Mouse (Mus musculus): ENCODE results near the gene Spint1. TPM values are rescaled to one million over a fixed set of nuclear protein-coding genes. Genes with fewer than 3 reads are reported as not detected.

Gene Spint1
- 7.3 TPM for polyA plus RNA-seq (2015; fragmentation: Illumina TruSeq; extraction: RNeasy Lipid Tissue Mini Kit (QIAGEN cat#74804); ENCODE audit: insufficient read depth, low replicate concordance)

DNA sequence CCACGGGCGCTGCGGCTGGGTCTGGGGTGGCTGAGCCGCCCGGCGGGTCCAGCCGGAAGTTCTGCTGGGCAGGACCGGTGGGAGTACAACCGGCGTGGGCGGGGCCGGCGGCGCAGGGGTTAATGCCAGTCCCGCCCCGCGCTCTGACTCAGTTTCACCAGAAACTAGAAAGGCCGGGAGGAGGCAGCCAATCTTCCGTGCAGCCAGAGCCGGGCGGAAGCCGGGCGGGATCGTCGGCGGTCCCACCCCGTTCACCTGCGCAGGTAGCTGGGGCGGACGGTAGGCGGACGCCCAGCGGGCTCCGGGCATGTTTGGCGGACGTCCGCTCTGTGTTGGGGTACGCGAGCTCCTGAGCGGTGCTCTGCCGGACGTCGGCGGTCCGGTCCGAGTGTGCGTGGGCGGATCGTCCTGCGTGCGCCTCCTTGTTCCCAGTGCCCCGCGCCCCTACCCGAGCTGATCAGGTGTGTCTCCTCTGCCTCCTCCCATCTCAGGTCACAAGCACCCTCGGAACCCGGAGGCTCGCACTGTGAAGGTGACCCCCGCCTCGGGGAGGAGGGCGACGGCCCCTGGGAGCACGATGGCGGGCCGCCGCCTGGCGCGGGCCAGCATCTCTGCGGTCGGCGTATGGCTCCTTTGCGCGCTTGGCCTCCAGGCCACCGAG lies at the start of gene Spint1:
TSS of gene Spint1 (plus strand) at position 153 of the 661 bp plus-strand sequence.

DNA sequence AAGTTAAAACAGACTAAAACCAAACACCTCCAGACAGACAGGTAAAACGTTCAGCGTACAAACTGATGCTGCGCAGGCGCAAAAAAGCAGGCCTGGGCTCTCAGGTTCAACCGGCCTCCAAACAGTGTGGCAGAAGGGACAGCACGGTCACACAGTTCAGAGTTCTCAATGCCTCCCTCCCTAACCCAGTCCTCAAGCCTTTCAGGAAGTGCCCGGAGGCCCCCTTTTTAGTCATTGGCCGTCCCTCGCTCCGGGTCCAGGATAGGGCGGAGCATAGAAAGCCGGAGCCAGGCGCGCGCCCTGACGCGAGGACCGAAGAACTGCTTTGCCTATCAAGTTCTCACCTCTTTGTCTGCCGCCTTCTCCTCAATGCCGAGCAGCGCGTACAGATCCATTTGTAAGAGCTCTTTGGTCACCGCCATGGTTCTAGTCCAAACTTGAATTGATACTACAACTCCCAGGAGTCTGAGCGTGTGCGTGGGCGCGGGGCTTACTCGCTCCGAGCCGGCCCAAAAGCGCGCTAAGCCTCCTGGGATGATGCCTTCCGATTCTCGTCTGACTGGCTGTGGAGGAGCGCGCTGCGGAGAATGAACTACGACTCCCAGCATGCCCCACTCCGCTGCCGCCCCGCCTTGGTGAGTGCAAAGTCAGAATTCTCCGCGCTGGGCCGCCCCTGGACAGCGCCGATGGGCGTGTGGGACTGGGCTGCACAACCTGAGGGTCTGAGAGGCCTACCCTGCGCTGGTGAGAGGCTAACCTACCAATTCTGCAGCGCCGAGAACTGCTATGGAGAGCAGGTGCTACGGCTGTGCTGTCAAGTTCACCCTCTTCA lies 28.6 kb upstream of the Spint1 start, which contains the start of the genes Zfyve19 and Dnajc17:
TSS of gene Zfyve19 (plus strand) at position 274 of the 832 bp plus-strand sequence.
TSS of gene Dnajc17 (minus strand) at position 452 of the 832 bp plus-strand sequence.

DNA sequence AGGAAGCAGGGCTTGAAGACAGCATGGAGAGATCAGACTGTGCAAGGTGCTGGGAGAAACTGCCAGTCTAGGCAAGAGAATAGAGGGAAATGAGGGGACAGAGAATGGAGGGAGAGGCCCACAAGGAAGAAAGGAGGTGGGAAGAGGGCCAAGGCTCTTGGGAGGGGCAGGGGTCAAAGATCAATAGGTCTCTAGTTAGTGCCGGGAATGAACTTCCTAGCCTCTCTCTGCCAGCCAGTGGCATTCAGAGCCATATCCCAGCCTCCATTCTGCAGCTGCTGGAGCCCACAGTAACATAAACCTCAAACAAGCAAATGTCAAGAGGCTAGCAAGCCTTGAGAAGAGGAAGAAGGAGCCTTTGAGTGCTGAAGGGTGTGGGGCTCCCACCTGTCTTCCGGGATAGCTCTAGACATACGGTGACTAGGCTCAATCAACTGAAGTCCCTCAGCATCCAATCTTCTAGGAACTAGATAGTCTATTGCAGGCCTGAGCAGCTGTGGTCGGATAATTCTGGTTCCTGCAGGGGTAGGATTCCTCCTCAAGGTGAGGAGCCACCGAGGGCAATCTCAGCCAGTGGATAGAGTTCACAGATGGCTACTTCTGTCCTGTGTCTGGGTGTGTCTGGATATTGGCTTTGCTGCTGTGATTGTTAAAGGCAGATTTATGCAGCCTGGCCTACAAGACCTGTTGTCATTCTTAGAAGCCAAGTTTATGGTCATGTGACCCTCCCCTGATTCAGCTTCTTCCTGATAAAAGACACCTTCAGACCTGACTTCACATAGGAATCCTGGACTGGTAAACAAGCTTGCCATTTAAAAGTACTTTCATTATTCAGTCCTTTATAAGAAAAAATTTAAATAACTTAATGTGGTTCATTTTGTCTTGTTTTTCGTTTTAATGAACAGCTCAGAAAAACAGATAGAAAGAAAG lies 7.1 kb upstream of the Spint1 start, which contains the start of gene Ppp1r14d:
TSS of gene Ppp1r14d (minus strand) at position 132 of the 930 bp plus-strand sequence.

DNA sequence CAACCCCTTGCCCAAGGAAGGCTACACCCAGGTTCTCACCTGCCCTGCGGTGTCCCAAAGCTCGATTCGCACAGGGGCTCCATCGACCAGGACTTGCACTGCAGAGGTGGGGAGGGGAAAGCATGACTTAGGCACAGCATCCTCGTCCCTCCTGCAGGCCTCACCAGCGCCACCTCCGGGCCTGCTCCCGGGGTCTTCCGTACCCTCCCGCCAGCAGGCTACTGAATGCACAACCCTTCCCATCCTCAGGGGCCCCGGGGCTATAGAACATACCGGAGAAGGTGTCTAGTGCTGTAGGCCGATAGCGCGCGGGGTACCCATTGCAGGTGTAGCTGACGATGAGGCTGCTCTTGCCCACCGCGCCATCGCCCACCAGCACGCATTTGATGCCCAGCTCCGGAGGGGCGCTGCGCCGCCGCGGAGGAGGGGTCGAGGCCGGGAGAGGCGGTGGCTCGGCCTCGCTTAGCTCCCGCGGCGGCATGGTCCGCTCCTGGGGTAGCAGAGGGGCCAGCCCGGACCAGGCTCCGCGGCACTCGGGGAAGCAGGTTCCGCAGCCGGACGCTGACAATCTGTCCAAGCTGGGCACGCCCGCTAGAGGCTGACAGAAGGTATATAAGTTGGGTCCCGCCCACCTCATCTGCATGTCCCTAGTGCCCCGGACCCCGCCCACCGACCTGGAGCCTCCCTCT lies 33.6 kb downstream of the Spint1 start, which contains the start of gene Rhov:
TSS of gene Rhov (minus strand) at position 630 of the 689 bp plus-strand sequence.

DNA sequence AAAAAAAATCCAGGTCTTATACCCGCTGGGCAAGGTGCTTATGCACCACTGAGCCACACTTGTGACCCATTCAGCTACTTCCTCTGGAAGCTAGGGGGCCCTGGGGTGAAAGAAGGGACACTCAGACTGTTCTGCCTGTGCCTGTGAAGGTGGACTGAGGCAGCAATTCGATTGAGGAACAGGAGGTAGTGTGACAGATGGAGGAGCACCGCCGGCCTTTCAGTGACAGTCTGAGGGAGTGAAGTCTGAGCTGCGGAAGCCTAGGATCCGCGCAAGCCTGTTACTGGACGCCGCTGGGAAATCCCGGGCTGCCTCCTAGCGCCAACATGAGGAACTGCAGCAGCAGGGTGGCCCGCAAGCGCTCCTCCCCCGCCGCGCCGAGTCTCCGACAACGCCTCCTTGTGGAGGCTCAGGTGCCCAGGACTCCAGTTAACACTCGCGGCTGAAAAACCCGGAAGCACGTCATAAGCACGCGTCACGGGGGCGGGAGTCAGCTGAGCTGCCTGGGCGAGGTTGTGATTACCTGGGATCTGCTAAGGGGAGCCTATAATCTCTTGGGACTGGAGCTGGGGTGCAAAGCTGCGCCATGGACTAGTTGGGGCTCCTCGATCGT lies 51.2 kb downstream of the Spint1 start, which contains the start of gene Vps18:
TSS of gene Vps18 (plus strand) at position 471 of the 613 bp plus-strand sequence.

Other genes with a start within 250 kb of the Spint1 start
- 15.5 TPM for gene Ccdc32, start 208.0 kb upstream of the Spint1 start, polyA plus RNA-seq (2015; fragmentation: Illumina TruSeq; extraction: RNeasy Lipid Tissue Mini Kit (QIAGEN cat#74804); ENCODE audit: insufficient read depth, low replicate concordance)
- 2.7 TPM for gene Rpusd2, start 202.6 kb upstream of the Spint1 start, polyA plus RNA-seq (2015; fragmentation: Illumina TruSeq; extraction: RNeasy Lipid Tissue Mini Kit (QIAGEN cat#74804); ENCODE audit: insufficient read depth, low replicate concordance)
- 8.1 TPM for gene Knl1, start 190.2 kb upstream of the Spint1 start, polyA plus RNA-seq (2015; fragmentation: Illumina TruSeq; extraction: RNeasy Lipid Tissue Mini Kit (QIAGEN cat#74804); ENCODE audit: insufficient read depth, low replicate concordance)
- 8.7 TPM for gene Rad51, start 124.6 kb upstream of the Spint1 start, polyA plus RNA-seq (2015; fragmentation: Illumina TruSeq; extraction: RNeasy Lipid Tissue Mini Kit (QIAGEN cat#74804); ENCODE audit: insufficient read depth, low replicate concordance)
- 24.8 TPM for gene Rmdn3, start 80.3 kb upstream of the Spint1 start, polyA plus RNA-seq (2015; fragmentation: Illumina TruSeq; extraction: RNeasy Lipid Tissue Mini Kit (QIAGEN cat#74804); ENCODE audit: insufficient read depth, low replicate concordance)
- gene Gchfr, start 69.6 kb upstream of the Spint1 start, polyA plus RNA-seq (2015; fragmentation: Illumina TruSeq; extraction: RNeasy Lipid Tissue Mini Kit (QIAGEN cat#74804); ENCODE audit: insufficient read depth, low replicate concordance), result not detected
- gene Gm14137, start 62.9 kb upstream of the Spint1 start, polyA plus RNA-seq (2015; fragmentation: Illumina TruSeq; extraction: RNeasy Lipid Tissue Mini Kit (QIAGEN cat#74804); ENCODE audit: insufficient read depth, low replicate concordance), result 0.29 TPM
- gene Zfyve19, start 28.7 kb upstream of the Spint1 start, polyA plus RNA-seq (2015; fragmentation: Illumina TruSeq; extraction: RNeasy Lipid Tissue Mini Kit (QIAGEN cat#74804); ENCODE audit: insufficient read depth, low replicate concordance), result 31.7 TPM
- gene Dnajc17, start 28.6 kb upstream of the Spint1 start, polyA plus RNA-seq (2015; fragmentation: Illumina TruSeq; extraction: RNeasy Lipid Tissue Mini Kit (QIAGEN cat#74804); ENCODE audit: insufficient read depth, low replicate concordance), result 14.3 TPM
- gene Ppp1r14d, start 7.5 kb upstream of the Spint1 start, polyA plus RNA-seq (2015; fragmentation: Illumina TruSeq; extraction: RNeasy Lipid Tissue Mini Kit (QIAGEN cat#74804); ENCODE audit: insufficient read depth, low replicate concordance), result not detected
- gene Rhov, start 33.9 kb downstream of the Spint1 start, polyA plus RNA-seq (2015; fragmentation: Illumina TruSeq; extraction: RNeasy Lipid Tissue Mini Kit (QIAGEN cat#74804); ENCODE audit: insufficient read depth, low replicate concordance), result not detected
- gene Vps18, start 51.4 kb downstream of the Spint1 start, polyA plus RNA-seq (2015; fragmentation: Illumina TruSeq; extraction: RNeasy Lipid Tissue Mini Kit (QIAGEN cat#74804); ENCODE audit: insufficient read depth, low replicate concordance), result 3.2 TPM
- 2.2 TPM for gene Dll4, start 88.4 kb downstream of the Spint1 start, polyA plus RNA-seq (2015; fragmentation: Illumina TruSeq; extraction: RNeasy Lipid Tissue Mini Kit (QIAGEN cat#74804); ENCODE audit: insufficient read depth, low replicate concordance)
- 0.33 TPM for gene Chac1, start 113.9 kb downstream of the Spint1 start, polyA plus RNA-seq (2015; fragmentation: Illumina TruSeq; extraction: RNeasy Lipid Tissue Mini Kit (QIAGEN cat#74804); ENCODE audit: insufficient read depth, low replicate concordance)
- gene Ino80, start 240.3 kb downstream of the Spint1 start, polyA plus RNA-seq (2015; fragmentation: Illumina TruSeq; extraction: RNeasy Lipid Tissue Mini Kit (QIAGEN cat#74804); ENCODE audit: insufficient read depth, low replicate concordance), result 29.0 TPM